Mouse (Mus musculus) right cerebral cortex, postnatal 4 days (tissue): ENCODE results near the gene Mkrn1.
"Not testable (repeated sequence)": the region's sequence is repeated elsewhere in the genome, so short reads cannot be mapped to it uniquely, and the experiment has no call there.

ENCODE experiments used
- DNase-seq: peaks from one replicate; pipeline ENCODE4 v3.0.0-alpha.2; 2022

Mkrn1 gene

GRCm38 (mm10) chr6:39419851-39420721, at the start of gene Mkrn1:
TSS of gene Mkrn1 (minus strand) at chr6:39420462.
- peak; percentile 75 for DNase-seq

- no peak for DNase-seq
These were observed 49.2 kb upstream of the Mkrn1 start for GRCm38 (mm10) chr6:39469427-39469826.

GRCm38 (mm10) chr6:39462621-39463538, 42.6 kb upstream of the Mkrn1 start:
- DNase-seq = peak; percentile 90

- DNase-seq = peak; percentile 26
These were observed 39.8 kb upstream of the Mkrn1 start for GRCm38 (mm10) chr6:39460040-39460439.

GRCm38 (mm10) chr6:39455339-39456160, 35.3 kb upstream of the Mkrn1 start:
- DNase-seq = no peak

GRCm38 (mm10) chr6:39454616-39455015, 34.4 kb upstream of the Mkrn1 start:
- DNase-seq = no peak

GRCm38 (mm10) chr6:39453564-39453963, 33.3 kb upstream of the Mkrn1 start:
- DNase-seq = no peak

- no peak for DNase-seq
These were observed 30.8 kb upstream of the Mkrn1 start for GRCm38 (mm10) chr6:39451033-39451432.

GRCm38 (mm10) chr6:39450580-39450979, 30.3 kb upstream of the Mkrn1 start:
- DNase-seq = no peak

GRCm38 (mm10) chr6:39447429-39448185, 27.3 kb upstream of the Mkrn1 start:
- no peak for DNase-seq

GRCm38 (mm10) chr6:39445801-39446572, 25.7 kb upstream of the Mkrn1 start:
- DNase-seq = no peak

GRCm38 (mm10) chr6:39442786-39443287, 22.6 kb upstream of the Mkrn1 start:
- no peak for DNase-seq

- no peak for DNase-seq
These were observed 19.9 kb upstream of the Mkrn1 start for GRCm38 (mm10) chr6:39440207-39440606.

- DNase-seq = not testable (repeated sequence)
These were observed 17.3 kb upstream of the Mkrn1 start for GRCm38 (mm10) chr6:39437519-39437918.

GRCm38 (mm10) chr6:39435875-39436274, 15.6 kb upstream of the Mkrn1 start:
- DNase-seq = no peak

- no peak for DNase-seq
These were observed 14.7 kb upstream of the Mkrn1 start for GRCm38 (mm10) chr6:39434886-39435492.

- no peak for DNase-seq
These were observed 14.0 kb upstream of the Mkrn1 start for GRCm38 (mm10) chr6:39434111-39434885.

- DNase-seq = no peak
These were observed 13.4 kb upstream of the Mkrn1 start for GRCm38 (mm10) chr6:39433701-39434100.

GRCm38 (mm10) chr6:39433174-39433573, 12.9 kb upstream of the Mkrn1 start:
- DNase-seq = no peak

- DNase-seq = no peak
These were observed 10.5 kb upstream of the Mkrn1 start for GRCm38 (mm10) chr6:39430722-39431121.
